ENCODE assay signal across 25 mouse cellular contexts in genomic region chr17:44433296-44433653, GRCm38 (mm10).
A peak's percentile ranks its signal among the peaks of the same experiment; 100 is the strongest.
DNase-seq lines count a peak whose midpoint lies in the region; ATAC-seq and TF ChIP-seq lines count a peak whose summit lies in the region.
"Had no signal": no experiment of that assay in that cellular context is flagged by ENCODE, and none has a peak within 500 bp of the region (broad histone marks: within the 10 kb centered on the region; RNA-seq: fewer than 3 reads in every experiment).

No protein-coding gene starts in this region.

- ATAC-seq in embryonic facial prominence, embryonic 14.5 days (ENCODE audit: low read depth): no peak
- no peak for ATAC-seq in limb, embryonic 13.5 days (ENCODE audit: low FRiP score, low read depth)
- ATAC-seq in hindbrain, embryonic 12.5 days (ENCODE audit: low FRiP score): no peak
- ATAC-seq: forebrain, embryonic 14.5 days; intestine, postnatal 0 days had no signal

- in situ Hi-C loops in CH12.LX (cut with MboI; ENCODE audit: low pct_ligation_motif_present, low pct_unique_long_range_greater_than_20kb, low sequenced_read_pairs): loop anchor here (25.0 kb wide), 2 partner anchors 171 to 954 kb away; no protein-coding TSS in a partner anchor

- H3K9ac ChIP-seq in CH12.LX (ENCODE audit: insufficient read depth, low read depth) (no peak overlapping the region), MEL (ENCODE audit: control insufficient read depth, low read depth, low read length, poor library complexity, severe bottlenecking) (no peak overlapping the region)
- H3K9ac ChIP-seq in embryonic facial prominence, embryonic 14.5 days (ENCODE audit: low read depth, low read length): no peak overlapping the region
- no peak overlapping the region for H3K9ac ChIP-seq in limb, embryonic 13.5 days
- no peak overlapping the region for H3K9ac ChIP-seq in hindbrain, embryonic 12.5 days
- H3K9ac ChIP-seq: hindbrain, embryonic 13.5 days; liver, embryonic 13.5 days; lung, embryonic 14.5 days; neural tube, embryonic 12.5 days had no signal

- H3K36me3 ChIP-seq in CH12.LX (replicated peaks in 1 of 2; ENCODE audit: control insufficient read depth in 1 of 2, insufficient read depth in 1 of 2, low read length in 1 of 2): no peaks in the 10 kb centered on the region
- H3K36me3 ChIP-seq in MEL (ENCODE audit: control insufficient read depth in 1 of 2, insufficient read depth in 2 of 2, low read length in 2 of 2): no peaks in the 10 kb centered on the region
- H3K36me3 ChIP-seq in embryonic facial prominence, embryonic 14.5 days (ENCODE audit: control insufficient read depth, insufficient read depth, low read length): no peaks in the 10 kb centered on the region
- no peaks in the 10 kb centered on the region for H3K36me3 ChIP-seq in limb, embryonic 13.5 days
- no peaks in the 10 kb centered on the region for H3K36me3 ChIP-seq in hindbrain, embryonic 12.5 days
- H3K36me3 ChIP-seq: hindbrain, embryonic 13.5 days; liver, embryonic 13.5 days; neural tube, embryonic 12.5 days had no signal

- TF ChIP-seq POLR2A in CH12.LX (IDR thresholded peaks at IDR 0.05; ENCODE audit: low read depth, low read length) (no peak), MEL (IDR thresholded peaks at IDR 0.05; ENCODE audit: control insufficient read depth in 1 of 2, insufficient read depth in 1 of 2, low read depth in 1 of 2, low read length in 2 of 2, poor library complexity in 1 of 2) (no peak)

- peaks cover 16 to 42% of the 10 kb centered on the region in 2 experiments for H3K4me1 ChIP-seq in CH12.LX (ENCODE audit: control insufficient read depth in 1 of 2, insufficient read depth in 2 of 2)
- no peaks in the 10 kb centered on the region; a peak in 1 of 4 replicates for H3K4me1 ChIP-seq in MEL (ENCODE audit: control insufficient read depth in 1 of 2, insufficient read depth in 2 of 2, low read length in 2 of 2)
- peaks cover 7% of the 10 kb centered on the region; the same call in 1 of the 2 replicates for H3K4me1 ChIP-seq in embryonic facial prominence, embryonic 14.5 days (ENCODE audit: control insufficient read depth, insufficient read depth, low read length)
- peaks cover 23% of the 10 kb centered on the region for H3K4me1 ChIP-seq in limb, embryonic 13.5 days
- no peaks in the 10 kb centered on the region for H3K4me1 ChIP-seq in hindbrain, embryonic 12.5 days
- H3K4me1 ChIP-seq: hindbrain, embryonic 13.5 days; liver, embryonic 13.5 days; neural tube, embryonic 12.5 days had no signal

- H3K27me3 ChIP-seq in CH12.LX (replicated peaks): peaks cover 9% of the 10 kb centered on the region
- no peaks in the 10 kb centered on the region for H3K27me3 ChIP-seq in MEL (ENCODE audit: control insufficient read depth in 1 of 2, insufficient read depth in 2 of 2, low read length in 2 of 2)
- H3K27me3 ChIP-seq in embryonic facial prominence, embryonic 14.5 days (replicated peaks; ENCODE audit: control insufficient read depth, insufficient read depth, low read length): no peaks in the 10 kb centered on the region; the same call in 1 of the 2 replicates
- H3K27me3 ChIP-seq in limb, embryonic 13.5 days: peaks cover 59% of the 10 kb centered on the region
- no peaks in the 10 kb centered on the region for H3K27me3 ChIP-seq in hindbrain, embryonic 12.5 days
- H3K27me3 ChIP-seq: hindbrain, embryonic 13.5 days; liver, embryonic 13.5 days; neural tube, embryonic 12.5 days had no signal

- no peak for TF ChIP-seq CTCF in CH12.LX (conservative IDR thresholded peaks at IDR 0.05 in 1 of 2, IDR thresholded peaks at IDR 0.05 in 1 of 2; ENCODE audit: low read depth in 2 of 2, low read length in 2 of 2)
- TF ChIP-seq CTCF in MEL (IDR thresholded peaks at IDR 0.05 in 2 of 3, conservative IDR thresholded peaks at IDR 0.05 in 1 of 3; ENCODE audit: control insufficient read depth in 1 of 3, insufficient read depth in 1 of 3, low read depth in 2 of 3, low read length in 3 of 3, poor library complexity in 1 of 3, severe bottlenecking in 1 of 3): no peak

- dilution Hi-C loops in CH12.LX (cut with MboI; ENCODE audit: extremely low pct_ligation_motif_present, extremely low pct_unique_long_range_greater_than_20kb, low sequenced_read_pairs): no loop called here

- DNase-seq in CH12.LX (ENCODE audit: extremely low read depth) (no peak), MEL (ENCODE audit: low read depth, low spot score) (no peak)
- no peak for DNase-seq in embryonic facial prominence, embryonic 14.5 days (ENCODE audit: low spot score)
- no peak for DNase-seq in cerebellum, postnatal 10 days
- no peak for DNase-seq in layer of hippocampus, adult 11-12 months (ENCODE audit: low spot score)
- DNase-seq: adrenal gland, adult 8-10 months; cerebellum, adult 8-10 months; gastrocnemius, postnatal 36 days; heart, adult 18-20 months; heart, postnatal 36 days; kidney, postnatal 25 days; left cerebral cortex, postnatal 4 days; liver, embryonic 13.5 days; lung, embryonic 14.5 days; lung, postnatal 14 days; right cerebral cortex, postnatal 4 days had no signal

- H3K4me2 ChIP-seq in CH12.LX (ENCODE audit: insufficient read depth, low read depth, poor library complexity, severe bottlenecking): no peak overlapping the region
- no peak overlapping the region; the same call in 1 of the 2 replicates for H3K4me2 ChIP-seq in embryonic facial prominence, embryonic 14.5 days (ENCODE audit: low read depth, low read length)
- H3K4me2 ChIP-seq in limb, embryonic 13.5 days (replicated peaks): no peak overlapping the region
- H3K4me2 ChIP-seq in hindbrain, embryonic 12.5 days (replicated peaks): no peak overlapping the region
- H3K4me2 ChIP-seq: heart, embryonic 11.5 days; hindbrain, embryonic 13.5 days; liver, embryonic 13.5 days; lung, embryonic 14.5 days; midbrain, embryonic 11.5 days; neural tube, embryonic 12.5 days had no signal

- TF ChIP-seq EP300 in CH12.LX (IDR thresholded peaks at IDR 0.05; ENCODE audit: low read length): no peak
- TF ChIP-seq EP300 in MEL (IDR thresholded peaks at IDR 0.05; ENCODE audit: low read depth in 1 of 2, low read length in 2 of 2): no peak

- H3K79me2 ChIP-seq in CH12.LX (replicated peaks; ENCODE audit: control insufficient read depth, extremely low read depth, insufficient read depth, poor library complexity, severe bottlenecking): no peaks in the 10 kb centered on the region
- no peaks in the 10 kb centered on the region for H3K79me2 ChIP-seq in MEL (ENCODE audit: control insufficient read depth, insufficient read depth, low read length, poor library complexity)

- H3K4me3 ChIP-seq in CH12.LX (replicated peaks in 1 of 3; ENCODE audit: low read depth in 2 of 3, low read length in 2 of 3, poor library complexity in 1 of 3): no peak overlapping the region
- no peak overlapping the region for H3K4me3 ChIP-seq in MEL (ENCODE audit: control insufficient read depth in 1 of 2, insufficient read depth in 1 of 2, low read depth in 2 of 2, low read length in 2 of 2)
- no peak overlapping the region for H3K4me3 ChIP-seq in embryonic facial prominence, embryonic 14.5 days (ENCODE audit: low read depth, low read length)
- no peak overlapping the region for H3K4me3 ChIP-seq in limb, embryonic 13.5 days
- H3K4me3 ChIP-seq in hindbrain, embryonic 12.5 days: no peak overlapping the region
- H3K4me3 ChIP-seq: hindbrain, embryonic 13.5 days; liver, embryonic 13.5 days; myocyte; neural tube, embryonic 12.5 days had no signal

- no peaks in the 10 kb centered on the region for H3K9me3 ChIP-seq in CH12.LX (replicated peaks; ENCODE audit: low read length)
- no peaks in the 10 kb centered on the region for H3K9me3 ChIP-seq in MEL (replicated peaks; ENCODE audit: insufficient read depth, low read length)
- no peaks in the 10 kb centered on the region for H3K9me3 ChIP-seq in embryonic facial prominence, embryonic 14.5 days (ENCODE audit: control insufficient read depth, low read length)
- no peaks in the 10 kb centered on the region for H3K9me3 ChIP-seq in limb, embryonic 13.5 days
- no peaks in the 10 kb centered on the region for H3K9me3 ChIP-seq in hindbrain, embryonic 12.5 days (replicated peaks)
- H3K9me3 ChIP-seq: hindbrain, embryonic 13.5 days; liver, embryonic 13.5 days; neural tube, embryonic 12.5 days had no signal

- no peak overlapping the region for H3K27ac ChIP-seq in CH12.LX (ENCODE audit: insufficient read depth, low read depth)
- H3K27ac ChIP-seq in MEL (ENCODE audit: control insufficient read depth, low read depth, low read length): no peak overlapping the region
- H3K27ac ChIP-seq in embryonic facial prominence, embryonic 14.5 days (replicated peaks; ENCODE audit: low read depth, low read length): peak overlapping the region; percentile 65
- peak overlapping the region; percentile 76 for H3K27ac ChIP-seq in limb, embryonic 13.5 days
- no peak overlapping the region for H3K27ac ChIP-seq in hindbrain, embryonic 12.5 days
- H3K27ac ChIP-seq: hindbrain, embryonic 13.5 days; liver, embryonic 13.5 days; neural tube, embryonic 12.5 days had no signal

- TF ChIP-seq RAD21 in CH12.LX (IDR thresholded peaks at IDR 0.05; ENCODE audit: low read depth, low read length) (no peak), MEL (IDR thresholded peaks at IDR 0.05; ENCODE audit: low read depth, low read length) (no peak)

TF ChIP-seq in CH12.LX, 34 proteins besides CTCF, POLR2A, EP300 and RAD21:
- peak; percentile 96 for TF ChIP-seq ZKSCAN1 (IDR thresholded peaks at IDR 0.05; ENCODE audit: borderline replicate concordance, low read depth, low read length)
- no peak for TF ChIP-seq MAX (IDR thresholded peaks at IDR 0.05; ENCODE audit: low read length)

TF ChIP-seq in MEL, 35 proteins besides CTCF, POLR2A, EP300 and RAD21:
- TF ChIP-seq ZKSCAN1 (IDR thresholded peaks at IDR 0.05; ENCODE audit: low read depth, low read length) (peak; percentile 95), ETS1 (IDR thresholded peaks at IDR 0.05; ENCODE audit: low read depth, low read length) (no peak)

Comparison
In these comparisons a context has a peak if more than half of its experiments do, and no peak if none do; other contexts are left out.
1. H3K27ac ChIP-seq: peak in embryonic facial prominence, embryonic 14.5 days (single experiment) and limb, embryonic 13.5 days (single experiment); none in CH12.LX (single experiment), MEL (single experiment) and hindbrain, embryonic 12.5 days (single experiment).
2. Of the 35 proteins assayed by ChIP-seq in both MEL and CH12.LX: peak only in MEL: none; only in CH12.LX: none; in both: ZKSCAN1; in neither: 34.